Mouse (Mus musculus) testis, adult 2 months (tissue): Measurements from ENCODE around the gene Tap1.

Experiments used
- CTCF ChIP-seq: fragments of 200-500 bp; IDR thresholded peaks from 2 replicates; pipeline ENCODE4 v1.5.1; 2012; ENCODE audit warnings: low read depth, mild to moderate bottlenecking, inconsistent platforms, low read length, moderate library complexity; ENCODE audit not compliant: control insufficient read depth, insufficient read depth, insufficient replicate concordance
- POLR2A ChIP-seq: fragments of 200-500 bp; IDR thresholded peaks from 2 replicates; pipeline ENCODE4 v1.6.1; 2012; ENCODE audit warnings: low read depth, mild to moderate bottlenecking, inconsistent platforms, low read length, moderate library complexity; ENCODE audit not compliant: control insufficient read depth

DNA sequence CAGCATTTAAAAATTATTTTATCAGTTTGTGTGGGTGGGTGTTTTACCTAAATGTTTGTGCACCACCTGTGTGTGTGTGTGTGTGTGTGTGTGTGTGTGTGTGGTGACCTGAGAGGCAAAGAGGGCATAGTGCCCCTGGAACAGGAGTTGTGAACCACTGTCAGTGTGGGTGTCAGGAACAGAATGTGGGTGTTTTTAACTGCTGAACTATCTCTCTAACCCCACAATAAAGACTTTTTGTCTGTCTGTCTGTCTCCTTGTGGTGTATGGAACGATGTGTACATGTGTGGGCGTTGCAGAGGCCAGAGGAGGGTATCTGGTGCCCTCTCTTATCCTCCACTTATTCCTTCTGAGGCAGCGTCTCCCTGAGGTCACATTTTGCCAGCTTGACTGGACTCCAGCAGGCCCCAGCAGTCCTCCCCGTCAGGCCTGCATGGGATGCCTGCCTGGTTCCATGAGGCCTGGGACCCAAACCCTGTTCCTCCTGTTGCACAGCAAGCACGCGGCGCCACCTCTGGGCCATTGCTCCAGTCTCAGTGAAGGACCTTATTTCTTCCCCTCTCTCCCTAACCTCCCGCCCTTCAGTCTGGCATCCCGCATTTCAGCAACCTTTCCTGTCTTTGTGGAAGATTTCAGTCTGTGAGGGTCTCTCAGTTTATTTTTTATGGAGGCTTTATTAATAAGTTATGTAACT lies 23.0 kb upstream of the Tap1 start:
- no peak for TF ChIP-seq CTCF
- TF ChIP-seq POLR2A, result no peak
